Mouse (Mus musculus) heart, embryonic 12.5 days (tissue): Measurements from ENCODE around the gene S100a4. TPM values are rescaled to one million over a fixed set of nuclear protein-coding genes. Genes with fewer than 3 reads are reported as not detected.

Experiments used
- ATAC-seq: fragments of 200-750 bp; cut with Nextera tagmentation; 2 replicates; pipeline ENCODE4 v1.8.0; 2017; ENCODE audit warnings: moderate TSS enrichment, moderate library complexity; ENCODE audit not compliant: insufficient number of reproducible peaks, low FRiP score
- H3K27ac ChIP-seq: fragments of 300-500 bp; sonication (generic); 2 replicates; pipeline ENCODE4 v1.5.1; 2016; ENCODE audit warnings: mild to moderate bottlenecking, moderate library complexity; ENCODE audit not compliant: poor library complexity, severe bottlenecking
- H3K27me3 ChIP-seq: fragments of 300-500 bp; sonication (generic); replicated peaks from 2 replicates; pipeline ENCODE4 v1.6.1; 2016; ENCODE audit warnings: mild to moderate bottlenecking, moderate library complexity
- H3K36me3 ChIP-seq: fragments of 300-500 bp; sonication (generic); 2 replicates; pipeline ENCODE4 v1.6.1; 2016; ENCODE audit warnings: mild to moderate bottlenecking, moderate library complexity
- H3K4me1 ChIP-seq: fragments of 300-500 bp; sonication (generic); replicated peaks from 2 replicates; pipeline ENCODE4 v1.6.1; 2016; ENCODE audit warnings: mild to moderate bottlenecking
- H3K4me2 ChIP-seq: fragments of 300-500 bp; sonication (generic); 2 replicates; pipeline ENCODE4 v1.6.1; 2016; ENCODE audit warnings: mild to moderate bottlenecking, moderate library complexity
- H3K4me3 ChIP-seq: fragments of 300-500 bp; sonication (generic); 2 replicates; pipeline ENCODE4 v1.5.1; 2016; ENCODE audit warnings: mild to moderate bottlenecking
- H3K9ac ChIP-seq: fragments of 300-500 bp; sonication (generic); 2 replicates; pipeline ENCODE4 v1.6.1; 2016; ENCODE audit warnings: mild to moderate bottlenecking, moderate library complexity
- H3K9me3 ChIP-seq: fragments of 300-500 bp; sonication (generic); replicated peaks from 2 replicates; pipeline ENCODE4 v1.6.1; 2016; ENCODE audit warnings: mild to moderate bottlenecking, moderate library complexity
- WGBS: fragments of 180-500 bp; shearing (Covaris S2); methylation state at CpG from one replicate; pipeline ENCODE4 v1.1.7; 2016; 5-methylcytosine and 5-hydroxymethylcytosine counted together
- polyA plus RNA-seq: library from polyadenylated mRNA; unstranded; fragments of >200 nt; fragmentation: Nextera tagmentation; extraction: Ambion mirVana; gene quantifications from 2 replicates; pipeline ENCODE4 v1.2.1, GENCODE M21; 2016

The S100a4 gene
- polyA plus RNA-seq, 1 experiment from 2014 or later, result 2.1 TPM

DNA sequence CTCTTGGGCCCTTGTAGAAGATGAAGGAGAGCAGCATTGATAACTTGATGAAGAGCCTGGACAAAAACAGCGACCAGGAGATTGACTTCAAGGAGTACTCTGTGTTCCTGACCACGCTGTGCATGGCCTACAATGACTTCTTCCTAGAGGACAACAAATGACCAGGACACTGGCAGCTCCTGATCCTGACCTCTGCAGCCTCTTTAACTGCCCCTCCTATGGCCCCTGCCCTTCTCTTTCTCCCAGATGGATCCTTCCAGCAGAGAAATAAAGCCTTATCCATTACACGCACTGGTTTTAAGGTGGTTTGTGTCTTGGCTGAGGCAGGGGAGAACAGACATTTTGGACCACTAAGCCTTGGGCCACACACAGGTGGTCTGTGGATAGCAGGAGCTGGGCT, 7.9 kb downstream of the S100a4 start:
- ATAC-seq, result no peak

GRCm38 (mm10) chr3:90612061-90612460, 8.5 kb downstream of the S100a4 start:
- no peak overlapping the region for H3K9ac ChIP-seq
- H3K4me3 ChIP-seq, result no peak overlapping the region
- no peak overlapping the region for H3K4me2 ChIP-seq
- H3K9me3 ChIP-seq, result no peaks in the 10 kb centered on the region
- WGBS, result 55% methylated on average over 4 of the region's 4 CpGs
- H3K27ac ChIP-seq, result no peak overlapping the region
- peaks cover 11% of the 10 kb centered on the region for H3K4me1 ChIP-seq
- H3K27me3 ChIP-seq, result peaks cover 6% of the 10 kb centered on the region; the same call in 1 of the 2 replicates
- no peaks in the 10 kb centered on the region for H3K36me3 ChIP-seq
- ATAC-seq, result no peak

More for the DNA sequence above, 7.9 kb downstream of the S100a4 start:
- peaks cover 6% of the 10 kb centered on the region; the same call in 1 of the 2 replicates for H3K27me3 ChIP-seq
- no peak overlapping the region for H3K27ac ChIP-seq
- no peaks in the 10 kb centered on the region for H3K36me3 ChIP-seq
- no peaks in the 10 kb centered on the region for H3K9me3 ChIP-seq
- WGBS, result 79% methylated on average over 3 of the region's 3 CpGs
- no peak overlapping the region for H3K9ac ChIP-seq
- H3K4me2 ChIP-seq, result no peak overlapping the region
- H3K4me1 ChIP-seq, result peaks cover 11% of the 10 kb centered on the region
- no peak overlapping the region for H3K4me3 ChIP-seq

- Histone ChIP-seq H3K27me3 (peaks cover 6% of the 10 kb centered on the region; the same call in 1 of the 2 replicates), H3K36me3 (no peaks in the 10 kb centered on the region), H3K9me3 (no peaks in the 10 kb centered on the region), H3K4me2 (peak within 1 kb of the TSS; percentile 88), H3K27ac (no peak within 1 kb of the TSS), H3K9ac (peak within 1 kb of the TSS; percentile 52), H3K4me1 (peaks cover 11% of the 10 kb centered on the region), H3K4me3 (peak within 1 kb of the TSS; percentile 45)
- under 1% methylated on average over 23 of the region's 23 CpGs for WGBS
- peak; percentile 74 for ATAC-seq
These were observed 9.2 kb downstream of the S100a4 start, which contains the start of gene S100a6 for GRCm38 (mm10) chr3:90612728-90613291. Gene S100a6 (plus strand): TSS chr3:90612882.

DNA sequence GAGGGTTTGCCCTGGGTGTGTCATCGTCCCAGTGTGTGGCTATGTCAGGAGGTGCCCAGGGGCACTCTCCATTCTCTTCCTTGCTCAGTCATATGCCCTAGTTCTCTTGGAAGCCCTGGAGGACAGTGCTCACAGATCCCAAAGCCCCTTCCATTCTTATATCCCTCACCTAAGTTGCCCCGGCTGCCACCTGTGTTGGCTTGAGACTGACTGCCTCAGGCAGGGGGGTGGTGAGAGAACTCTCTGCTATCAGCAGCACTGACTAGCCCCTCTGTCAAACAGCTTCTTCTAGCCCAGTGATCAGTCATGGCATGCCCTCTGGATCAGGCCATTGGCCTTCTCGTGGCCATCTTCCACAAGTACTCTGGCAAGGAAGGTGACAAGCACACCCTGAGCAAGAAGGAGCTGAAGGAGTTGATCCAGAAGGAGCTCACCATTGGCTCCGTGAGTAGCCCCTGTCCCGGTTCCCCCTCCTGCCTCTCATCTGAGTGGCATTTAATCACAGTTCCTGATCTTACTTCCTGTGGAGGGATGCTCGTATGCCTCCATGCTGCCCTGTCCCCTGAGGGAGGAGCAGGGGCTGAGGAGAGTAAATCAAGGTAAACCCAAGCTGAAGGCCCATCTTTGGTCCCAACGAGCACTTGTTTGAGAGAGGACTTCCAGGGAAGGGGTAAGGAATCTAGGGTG, 10.0 kb downstream of the S100a4 start:
- Histone ChIP-seq H3K36me3 (no peaks in the 10 kb centered on the region), H3K9ac (no peak overlapping the region), H3K27ac (no peak overlapping the region), H3K27me3 (peaks cover 6% of the 10 kb centered on the region; the same call in 1 of the 2 replicates), H3K4me1 (peaks cover 11% of the 10 kb centered on the region), H3K4me3 (peak overlapping the region; percentile 45; the same call in 1 of the 2 replicates), H3K4me2 (peak overlapping the region; percentile 88), H3K9me3 (no peaks in the 10 kb centered on the region)
- WGBS, result 47% methylated on average over 7 of the region's 7 CpGs
- ATAC-seq, result no peak

GRCm38 (mm10) chr3:90614148-90614530, 10.6 kb downstream of the S100a4 start:
- H3K36me3 ChIP-seq, result no peaks in the 10 kb centered on the region
- H3K27ac ChIP-seq, result no peak overlapping the region
- no peak overlapping the region for H3K4me3 ChIP-seq
- ATAC-seq, result no peak
- H3K27me3 ChIP-seq, result peaks cover 6% of the 10 kb centered on the region; the same call in 1 of the 2 replicates
- no peak overlapping the region for H3K9ac ChIP-seq
- no peak overlapping the region for H3K4me2 ChIP-seq
- peaks cover 11% of the 10 kb centered on the region for H3K4me1 ChIP-seq
- no peaks in the 10 kb centered on the region for H3K9me3 ChIP-seq
- WGBS, result 79% methylated on average over 6 of the region's 6 CpGs

GRCm38 (mm10) chr3:90614611-90615251, 11.2 kb downstream of the S100a4 start:
- no peaks in the 10 kb centered on the region for H3K36me3 ChIP-seq
- no peak overlapping the region for H3K4me2 ChIP-seq
- H3K4me3 ChIP-seq, result no peak overlapping the region
- ATAC-seq, result no peak
- peaks cover 6% of the 10 kb centered on the region; the same call in 1 of the 2 replicates for H3K27me3 ChIP-seq
- no peaks in the 10 kb centered on the region for H3K9me3 ChIP-seq
- WGBS, result 72% methylated on average over 11 of the region's 11 CpGs
- H3K27ac ChIP-seq, result no peak overlapping the region
- no peak overlapping the region for H3K9ac ChIP-seq
- peaks cover 11% of the 10 kb centered on the region for H3K4me1 ChIP-seq

GRCm38 (mm10) chr3:90615415-90615814, 11.8 kb downstream of the S100a4 start:
- Histone ChIP-seq H3K9ac (no peak overlapping the region), H3K27me3 (peaks cover 6% of the 10 kb centered on the region; the same call in 1 of the 2 replicates), H3K9me3 (no peaks in the 10 kb centered on the region), H3K4me3 (no peak overlapping the region), H3K4me1 (peaks cover 11% of the 10 kb centered on the region), H3K27ac (no peak overlapping the region), H3K36me3 (no peaks in the 10 kb centered on the region), H3K4me2 (0 out of 2 replicates have a peak overlapping the region, but pooled peaks have one; percentile 19)
- WGBS, result 9% methylated on average over 7 of the region's 7 CpGs
- 0 out of 2 replicates have a peak, but pooled peaks have one; percentile 5 for ATAC-seq

- H3K4me1 ChIP-seq, result peaks cover 11% of the 10 kb centered on the region
- WGBS, result 75% methylated on average over 1 of the region's 1 CpGs
- no peaks in the 10 kb centered on the region for H3K36me3 ChIP-seq
- H3K9ac ChIP-seq, result no peak overlapping the region
- H3K27ac ChIP-seq, result no peak overlapping the region
- ATAC-seq, result no peak
- H3K9me3 ChIP-seq, result no peaks in the 10 kb centered on the region
- no peak overlapping the region for H3K4me3 ChIP-seq
- no peak overlapping the region for H3K4me2 ChIP-seq
- peaks cover 6% of the 10 kb centered on the region; the same call in 1 of the 2 replicates for H3K27me3 ChIP-seq
These were observed 12.3 kb downstream of the S100a4 start for GRCm38 (mm10) chr3:90615911-90616310.

- WGBS, result 10% methylated on average over 1 of the region's 1 CpGs
- ATAC-seq, result no peak
- Histone ChIP-seq H3K4me1 (peaks cover 11% of the 10 kb centered on the region), H3K9me3 (no peaks in the 10 kb centered on the region), H3K27me3 (peaks cover 6% of the 10 kb centered on the region; the same call in 1 of the 2 replicates), H3K27ac (no peak overlapping the region), H3K4me2 (no peak overlapping the region), H3K9ac (no peak overlapping the region), H3K36me3 (no peaks in the 10 kb centered on the region), H3K4me3 (no peak overlapping the region)
These were observed 14.0 kb downstream of the S100a4 start for GRCm38 (mm10) chr3:90617586-90617985.

DNA sequence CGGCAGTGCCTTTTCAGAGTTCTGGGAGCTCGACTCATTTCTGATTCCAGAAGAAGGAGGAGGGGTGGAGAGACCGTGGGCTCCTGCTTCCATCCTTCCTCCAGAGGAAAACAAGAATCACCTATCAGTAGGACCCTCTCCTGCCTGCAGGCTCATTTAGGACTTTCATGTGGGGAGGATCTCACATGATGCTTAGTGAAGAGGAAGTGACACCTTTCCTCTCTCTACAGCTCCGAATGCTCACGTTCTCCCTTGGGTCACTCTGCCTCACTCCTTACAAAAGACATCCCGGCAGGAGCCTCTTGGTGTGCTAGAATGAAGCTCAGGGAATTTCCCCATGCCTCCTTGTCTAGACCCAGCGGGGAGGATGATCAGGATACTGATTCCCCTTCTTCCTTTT, 18.0 kb downstream of the S100a4 start:
- no peak overlapping the region for H3K9ac ChIP-seq
- no peak overlapping the region for H3K27ac ChIP-seq
- no peaks in the 10 kb centered on the region for H3K27me3 ChIP-seq
- 39% methylated on average over 7 of the region's 7 CpGs for WGBS
- H3K36me3 ChIP-seq, result no peaks in the 10 kb centered on the region
- no peaks in the 10 kb centered on the region for H3K9me3 ChIP-seq
- no peak overlapping the region for H3K4me3 ChIP-seq
- ATAC-seq, result no peak
- peaks cover 13% of the 10 kb centered on the region for H3K4me1 ChIP-seq
- H3K4me2 ChIP-seq, result no peak overlapping the region

GRCm38 (mm10) chr3:90623435-90624071, 20.0 kb downstream of the S100a4 start:
- ATAC-seq, result peak; percentile 63; the same call in 1 of the 2 replicates
- Histone ChIP-seq H3K4me3 (no peak overlapping the region), H3K9ac (no peak overlapping the region), H3K4me1 (peaks cover 13% of the 10 kb centered on the region), H3K27ac (no peak overlapping the region), H3K36me3 (no peaks in the 10 kb centered on the region), H3K27me3 (no peaks in the 10 kb centered on the region), H3K4me2 (no peak overlapping the region), H3K9me3 (no peaks in the 10 kb centered on the region)
- WGBS, result 27% methylated on average over 2 of the region's 2 CpGs
